Mouse (Mus musculus) ZHBTc4 (cell line): ENCODE measurements around the gene Haus7.

ENCODE experiments used
- DNase-seq: peaks from one replicate; pipeline ENCODE4 v3.0.0-alpha.2; 2011; ENCODE audit warnings: low read depth, low spot score

Haus7 gene

GRCm38 (mm10) chrX:73458877-73459392, at the start of gene Haus7:
Gene Haus7, minus strand, starts transcription at chrX:73459044.
- peak; percentile 97 for DNase-seq

DNA sequence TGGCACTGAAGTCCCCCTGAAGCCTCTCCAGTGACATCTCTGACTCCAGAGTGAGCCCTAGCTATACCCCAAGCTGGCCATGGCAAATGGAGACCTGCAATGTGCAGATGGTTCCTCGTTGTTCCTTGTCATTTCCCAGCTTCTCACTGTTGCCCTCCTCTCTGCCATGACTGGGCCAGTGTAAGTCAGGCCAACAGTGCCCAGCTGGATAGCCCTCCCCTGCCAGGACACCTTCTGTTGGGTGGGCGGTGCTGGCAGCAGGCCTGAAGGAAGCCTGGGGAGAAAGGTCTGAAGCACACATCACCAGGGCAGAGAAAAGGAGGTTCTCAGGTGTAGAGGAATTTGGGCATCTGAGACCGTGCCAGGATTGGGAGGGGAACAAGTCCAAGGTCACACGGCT, 47.7 kb upstream of the Haus7 start:
- DNase-seq = no peak

DNA sequence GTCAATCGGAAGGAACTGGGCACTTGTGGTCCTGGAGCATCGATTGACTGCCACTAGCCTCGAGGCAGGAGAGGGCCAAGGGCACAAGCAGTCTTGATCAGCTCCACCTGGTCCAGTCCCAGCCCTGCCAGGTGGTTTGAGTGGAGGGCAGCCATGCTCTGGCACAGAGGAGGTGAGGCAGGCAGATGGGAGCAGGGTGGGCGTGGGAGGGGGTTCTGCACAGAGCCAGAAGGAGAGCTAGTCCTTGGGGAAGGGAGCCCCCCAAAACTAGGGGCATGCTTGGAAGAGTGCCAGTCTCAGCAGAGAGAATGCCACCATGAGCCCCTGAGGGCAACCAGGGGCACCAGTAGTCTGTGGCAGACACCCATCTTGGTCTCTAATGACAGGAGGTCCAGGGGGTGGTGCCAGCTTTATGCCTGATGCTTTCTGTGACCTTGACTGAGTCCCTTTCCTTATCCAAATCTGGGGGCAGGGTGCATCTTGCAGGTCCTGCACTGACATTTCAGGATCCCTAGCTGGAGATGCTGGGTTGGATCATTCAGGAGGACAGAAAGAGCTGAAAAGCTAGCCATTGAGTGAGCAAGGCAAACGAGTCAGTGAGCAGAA, 46.4 kb upstream of the Haus7 start:
- no peak for DNase-seq

- no peak for DNase-seq
Observed at GRCm38 (mm10) chrX:73496746-73497145, 37.9 kb upstream of the Haus7 start.

GRCm38 (mm10) chrX:73493567-73493966, 34.7 kb upstream of the Haus7 start:
- peak; percentile 67 for DNase-seq

- no peak for DNase-seq
Observed at GRCm38 (mm10) chrX:73490804-73491203, 32.0 kb upstream of the Haus7 start.

DNA sequence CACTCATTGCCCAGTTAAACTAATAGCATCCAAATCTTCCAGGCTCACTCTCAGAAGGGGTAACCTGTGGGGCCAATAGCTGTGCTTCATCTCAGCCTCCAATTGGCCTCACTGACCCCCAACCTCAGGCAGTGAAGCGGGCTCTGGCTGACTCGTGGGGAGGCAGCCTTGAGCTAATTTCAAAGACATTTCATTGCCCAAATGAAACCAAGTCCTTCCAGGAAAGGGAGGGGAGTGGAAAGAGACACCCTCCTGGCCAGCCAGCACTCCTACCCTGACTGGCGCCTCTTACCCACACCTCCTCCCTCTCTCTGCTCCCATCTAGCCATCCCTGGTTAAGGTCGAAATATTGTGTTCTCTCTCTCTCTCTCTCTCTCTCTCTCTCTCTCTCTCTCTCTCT, 31.3 kb upstream of the Haus7 start:
- no peak for DNase-seq

- no peak for DNase-seq
Observed at GRCm38 (mm10) chrX:73486920-73487319, 28.1 kb upstream of the Haus7 start.

- DNase-seq = no peak
Observed at GRCm38 (mm10) chrX:73484870-73485269, 26.0 kb upstream of the Haus7 start.

GRCm38 (mm10) chrX:73484076-73484475, 25.2 kb upstream of the Haus7 start:
- DNase-seq = no peak

- DNase-seq = no peak
Observed at GRCm38 (mm10) chrX:73483484-73483810, 24.6 kb upstream of the Haus7 start, which contains the start of gene Bgn. Gene Bgn, plus strand, starts transcription at chrX:73483602.

DNA sequence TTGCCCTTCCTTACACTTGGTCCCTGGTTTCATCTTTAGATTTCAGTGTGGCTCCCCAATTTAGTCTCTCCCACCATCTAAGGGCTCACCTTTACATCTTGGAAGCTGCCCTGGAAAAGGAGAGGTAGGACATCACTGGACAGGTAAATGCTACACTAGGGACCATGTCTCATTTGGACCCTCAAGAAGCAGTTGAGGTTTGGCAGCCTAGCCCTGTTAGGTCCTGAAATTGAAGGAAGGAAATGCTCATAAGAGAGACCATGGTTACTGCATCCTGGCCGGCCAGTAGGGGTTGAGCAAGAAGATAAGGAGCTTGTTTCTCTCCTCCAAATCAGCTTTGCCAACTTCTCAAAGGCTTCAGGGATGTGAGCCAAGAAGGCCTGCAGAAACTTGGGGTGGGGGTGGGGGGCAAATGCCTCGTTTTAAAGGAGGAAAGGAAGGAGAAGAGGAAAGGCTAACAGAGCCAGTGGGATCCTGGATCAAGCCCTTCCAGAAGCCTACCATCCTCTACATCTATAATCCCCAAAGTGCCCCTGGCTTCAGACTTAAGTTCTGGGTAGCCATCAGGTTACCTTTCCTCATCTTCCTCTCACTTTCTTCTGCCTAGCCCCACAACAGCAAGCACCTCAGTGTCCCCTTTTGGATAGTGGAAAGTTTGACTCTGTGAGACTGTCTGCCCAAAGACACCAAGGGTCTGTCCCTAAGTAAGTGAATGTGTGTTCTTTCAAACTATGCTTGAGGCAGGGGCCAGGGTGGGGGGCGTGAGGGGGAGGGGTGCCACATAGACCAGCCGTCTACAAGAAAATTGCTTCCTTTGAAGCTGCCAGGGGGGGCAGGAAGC, 24.0 kb upstream of the Haus7 start:
- no peak for DNase-seq

DNA sequence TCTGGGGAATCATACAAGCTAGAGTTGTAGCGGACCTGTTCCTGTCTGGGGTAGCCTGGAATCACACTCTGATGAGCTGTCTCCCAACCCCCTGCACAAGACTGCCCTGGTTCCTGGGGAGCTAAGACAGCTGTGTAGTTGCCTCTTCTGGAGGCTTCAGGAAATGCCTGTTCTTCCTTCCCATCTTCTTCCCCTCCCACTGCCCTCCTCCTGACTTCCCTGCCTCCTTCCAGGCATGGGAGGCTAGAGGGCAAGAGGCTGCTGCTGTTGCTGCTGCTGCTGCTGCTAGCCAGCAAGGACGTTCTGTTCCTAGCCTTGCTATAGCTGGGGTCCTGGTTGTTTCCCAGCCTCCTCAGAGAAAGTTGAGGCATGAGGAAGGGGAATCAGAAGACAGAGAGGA, 21.5 kb upstream of the Haus7 start:
- no peak for DNase-seq

GRCm38 (mm10) chrX:73479656-73480055, 20.8 kb upstream of the Haus7 start:
- no peak for DNase-seq

GRCm38 (mm10) chrX:73477500-73477899, 18.7 kb upstream of the Haus7 start:
- no peak for DNase-seq

DNA sequence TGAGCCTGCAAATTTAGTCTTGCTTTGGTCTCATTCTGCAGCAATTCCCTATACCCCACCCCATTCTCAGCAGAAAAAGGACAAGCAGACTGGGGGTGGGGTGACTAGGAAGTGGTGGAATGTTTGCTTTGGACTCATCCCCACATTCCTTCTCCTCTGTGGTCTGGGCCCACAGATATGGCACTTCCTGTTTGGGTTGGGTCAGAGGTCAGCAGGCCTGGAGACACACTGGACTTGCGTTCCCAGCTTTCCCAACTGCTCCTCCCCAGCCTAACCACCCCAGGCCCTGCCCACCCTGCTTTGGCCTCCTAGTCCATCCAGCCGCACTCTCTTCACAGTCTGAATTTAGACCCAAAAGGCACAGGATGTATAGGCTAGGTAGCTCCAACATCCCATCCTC, 17.8 kb upstream of the Haus7 start:
- DNase-seq = peak; percentile 12

DNA sequence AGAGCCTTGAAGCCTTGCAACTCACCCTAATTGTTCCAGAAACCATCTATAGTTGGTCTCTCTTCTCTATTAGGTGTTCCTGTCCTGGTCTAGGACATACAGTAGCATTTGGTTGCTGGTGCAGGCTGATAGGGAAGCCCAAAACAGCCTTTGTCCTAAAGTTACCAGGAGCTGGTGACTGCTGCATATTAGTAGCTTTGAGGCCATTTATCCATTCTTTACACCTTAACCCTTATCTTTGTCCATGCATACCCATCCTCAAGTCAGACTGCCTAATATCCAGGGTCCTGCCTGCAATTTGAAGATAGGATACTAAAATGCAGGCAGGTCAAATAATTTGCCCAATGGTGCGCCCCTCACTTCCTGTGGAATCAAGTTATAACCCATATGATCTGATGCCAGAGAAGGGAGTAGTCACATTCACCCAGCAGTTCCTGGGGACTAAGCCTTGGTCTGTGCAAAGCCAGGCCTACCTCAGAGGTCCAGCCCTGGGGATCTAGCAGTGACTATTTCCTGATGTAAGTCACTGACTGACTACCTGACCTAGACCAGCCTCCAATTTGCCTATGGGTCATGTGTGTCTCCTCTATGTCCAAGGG, 16.9 kb upstream of the Haus7 start:
- no peak for DNase-seq

DNA sequence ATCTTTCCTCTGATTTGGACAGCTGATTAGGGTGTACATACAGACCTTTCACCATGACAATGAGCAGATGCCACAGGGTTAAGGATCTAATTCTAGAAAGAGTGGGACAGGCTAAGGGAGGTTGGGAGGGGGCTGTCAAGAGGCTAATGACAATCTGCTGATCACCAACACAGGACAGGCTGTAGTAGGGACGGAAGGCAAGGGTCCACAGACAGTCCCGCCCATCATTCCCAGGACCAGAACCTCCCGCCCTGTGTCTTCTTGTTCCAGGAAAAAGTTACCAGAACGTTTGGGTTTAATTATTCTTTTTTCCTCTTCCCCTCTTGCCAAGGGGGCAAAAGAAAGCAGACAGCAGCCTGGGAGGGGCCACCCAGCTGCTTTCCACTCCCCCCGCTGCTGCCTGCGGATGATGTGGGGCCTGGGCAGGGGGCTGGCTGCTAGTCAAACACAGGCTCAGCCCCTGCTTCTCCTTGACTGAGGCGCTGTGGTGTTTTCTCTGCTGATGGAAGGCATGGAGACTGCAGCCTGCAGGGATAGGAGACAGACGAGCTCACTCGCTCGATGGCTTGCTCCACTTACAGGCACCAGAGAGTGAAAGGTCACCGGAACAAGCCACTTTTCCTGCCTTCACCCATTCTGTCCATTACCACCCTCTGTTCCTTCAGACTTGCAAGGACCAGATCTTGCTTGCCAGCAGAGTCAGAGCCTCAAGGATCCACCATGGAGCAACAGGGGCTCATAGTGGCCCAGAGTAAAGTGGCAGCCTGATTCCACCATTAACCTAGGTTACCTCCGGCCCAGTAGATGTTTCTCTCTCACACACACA, 15.7 kb upstream of the Haus7 start:
- no peak for DNase-seq

- DNase-seq = no peak
Observed at GRCm38 (mm10) chrX:73471764-73472163, 12.9 kb upstream of the Haus7 start.

- no peak for DNase-seq
Observed at GRCm38 (mm10) chrX:73468752-73469151, 9.9 kb upstream of the Haus7 start.

DNA sequence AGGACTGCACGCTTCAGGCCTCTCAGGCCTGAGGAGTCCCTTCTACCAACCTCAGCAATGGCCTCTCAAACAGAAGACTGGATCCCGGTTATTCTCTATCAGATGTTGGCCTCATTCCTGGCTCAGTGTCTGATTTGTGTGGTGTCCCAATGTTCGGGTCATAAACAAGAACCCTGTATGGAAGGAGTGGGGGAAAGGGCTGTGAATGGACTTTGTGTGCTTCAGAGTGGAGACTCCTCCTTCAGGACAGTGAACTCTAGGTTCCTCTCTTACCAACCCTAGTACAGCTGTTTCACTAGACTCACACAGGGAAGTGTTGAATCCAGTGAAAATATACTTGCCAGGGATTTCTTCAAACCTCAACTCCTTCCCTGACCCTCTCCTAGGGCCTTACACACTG, 9.5 kb upstream of the Haus7 start:
- no peak for DNase-seq
